Mouse (Mus musculus): ENCODE data around the gene Car15. TPM values are rescaled to one million over a fixed set of nuclear protein-coding genes. Genes with fewer than 3 reads are reported as not detected.

The Car15 gene
- polyA plus RNA-seq, 1 experiment from 2014 or later = 2.8 TPM

GRCm38 (mm10) chr16:17809125-17809524, 29.0 kb downstream of the Car15 start:
- no peak overlapping the region for H3K4me2 ChIP-seq
- peaks cover 42% of the 10 kb centered on the region for H3K4me1 ChIP-seq
- ATAC-seq (ENCODE audit: low FRiP score) = no peak
- 83% methylated on average over 4 of the region's 4 CpGs for WGBS
- no peaks in the 10 kb centered on the region for H3K36me3 ChIP-seq
- H3K4me3 ChIP-seq (replicated peaks) = no peak overlapping the region
- H3K9ac ChIP-seq (replicated peaks) = no peak overlapping the region
- H3K27ac ChIP-seq (replicated peaks) = peak overlapping the region; percentile 43; the same call in 1 of the 2 replicates
- H3K27me3 ChIP-seq (replicated peaks) = peaks cover 45% of the 10 kb centered on the region
- no peaks in the 10 kb centered on the region for H3K9me3 ChIP-seq (replicated peaks)

GRCm38 (mm10) chr16:17807192-17808009, 30.8 kb downstream of the Car15 start:
- peaks cover 59% of the 10 kb centered on the region for H3K4me1 ChIP-seq
- H3K9me3 ChIP-seq (replicated peaks) = no peaks in the 10 kb centered on the region
- H3K4me3 ChIP-seq (replicated peaks) = peak overlapping the region; percentile 65
- peaks cover 46% of the 10 kb centered on the region for H3K27me3 ChIP-seq (replicated peaks)
- peak overlapping the region; percentile 96 for H3K4me2 ChIP-seq
- peak overlapping the region; percentile 87 for H3K9ac ChIP-seq (replicated peaks)
- peak overlapping the region; percentile 92 for H3K27ac ChIP-seq (replicated peaks)
- ATAC-seq (ENCODE audit: low FRiP score) = peak; percentile 86
- WGBS = 2% methylated on average over 73 of the region's 73 CpGs
- no peaks in the 10 kb centered on the region for H3K36me3 ChIP-seq

- Histone ChIP-seq H3K27me3 (replicated peaks) (peaks cover 52% of the 10 kb centered on the region), H3K4me1 (peaks cover 66% of the 10 kb centered on the region), H3K9ac (replicated peaks) (peak overlapping the region; percentile 87), H3K36me3 (no peaks in the 10 kb centered on the region), H3K9me3 (replicated peaks) (no peaks in the 10 kb centered on the region), H3K4me2 (peak overlapping the region; percentile 96), H3K4me3 (replicated peaks) (peak overlapping the region; percentile 65), H3K27ac (replicated peaks) (peak overlapping the region; percentile 92)
- WGBS = 4% methylated on average over 48 of the region's 50 CpGs
- peak; percentile 25; the same call in 1 of the 2 replicates for ATAC-seq (ENCODE audit: low FRiP score)
These were observed 31.5 kb downstream of the Car15 start for GRCm38 (mm10) chr16:17806581-17807191.

- no peak for ATAC-seq (ENCODE audit: low FRiP score)
These were observed 33.2 kb downstream of the Car15 start for GRCm38 (mm10) chr16:17804982-17805381.

GRCm38 (mm10) chr16:17804449-17804912, 33.7 kb downstream of the Car15 start:
- Histone ChIP-seq H3K4me1 (peaks cover 58% of the 10 kb centered on the region), H3K36me3 (no peaks in the 10 kb centered on the region), H3K27ac (replicated peaks) (no peak overlapping the region), H3K27me3 (replicated peaks) (peaks cover 67% of the 10 kb centered on the region), H3K9ac (replicated peaks) (no peak overlapping the region), H3K4me3 (replicated peaks) (peak overlapping the region; percentile 39), H3K9me3 (replicated peaks) (no peaks in the 10 kb centered on the region), H3K4me2 (peak overlapping the region; percentile 70)
- ATAC-seq (ENCODE audit: low FRiP score) = no peak
- WGBS = 1% methylated on average over 33 of the region's 33 CpGs

More at GRCm38 (mm10) chr16:17804982-17805381, 33.2 kb downstream of the Car15 start:
- no peak overlapping the region for H3K27ac ChIP-seq (replicated peaks)
- peak overlapping the region; percentile 70 for H3K4me2 ChIP-seq
- no peaks in the 10 kb centered on the region for H3K9me3 ChIP-seq (replicated peaks)
- H3K4me3 ChIP-seq (replicated peaks) = peak overlapping the region; percentile 39
- H3K9ac ChIP-seq (replicated peaks) = no peak overlapping the region
- peaks cover 62% of the 10 kb centered on the region for H3K27me3 ChIP-seq (replicated peaks)
- H3K36me3 ChIP-seq = no peaks in the 10 kb centered on the region
- WGBS = 12% methylated on average over 7 of the region's 7 CpGs
- H3K4me1 ChIP-seq = peaks cover 63% of the 10 kb centered on the region

GRCm38 (mm10) chr16:17803675-17804448, 34.3 kb downstream of the Car15 start:
- H3K4me1 ChIP-seq = peaks cover 57% of the 10 kb centered on the region
- ATAC-seq (ENCODE audit: low FRiP score) = no peak
- H3K27ac ChIP-seq (replicated peaks) = no peak overlapping the region

GRCm38 (mm10) chr16:17802839-17803674, 35.1 kb downstream of the Car15 start:
- WGBS = 5% methylated on average over 83 of the region's 83 CpGs
- no peak for ATAC-seq (ENCODE audit: low FRiP score)

More at GRCm38 (mm10) chr16:17803675-17804448, 34.3 kb downstream of the Car15 start:
- no peaks in the 10 kb centered on the region for H3K36me3 ChIP-seq
- H3K4me3 ChIP-seq (replicated peaks) = peak overlapping the region; percentile 39
- H3K9ac ChIP-seq (replicated peaks) = no peak overlapping the region; the same call in 1 of the 2 replicates
- peaks cover 73% of the 10 kb centered on the region for H3K27me3 ChIP-seq (replicated peaks)
- no peaks in the 10 kb centered on the region for H3K9me3 ChIP-seq (replicated peaks)
- H3K4me2 ChIP-seq = peak overlapping the region; percentile 70
- WGBS = 9% methylated on average over 33 of the region's 33 CpGs

GRCm38 (mm10) chr16:17802456-17802838, 35.7 kb downstream of the Car15 start:
- H3K4me3 ChIP-seq (replicated peaks) = peak overlapping the region; percentile 39
- H3K4me1 ChIP-seq = peaks cover 62% of the 10 kb centered on the region

More at GRCm38 (mm10) chr16:17802839-17803674, 35.1 kb downstream of the Car15 start:
- no peak overlapping the region for H3K27ac ChIP-seq (replicated peaks)
- H3K36me3 ChIP-seq = no peaks in the 10 kb centered on the region
- peak overlapping the region; percentile 70 for H3K4me2 ChIP-seq
- H3K4me3 ChIP-seq (replicated peaks) = peak overlapping the region; percentile 39
- H3K9ac ChIP-seq (replicated peaks) = peak overlapping the region; percentile 33
- no peaks in the 10 kb centered on the region for H3K9me3 ChIP-seq (replicated peaks)
- H3K27me3 ChIP-seq (replicated peaks) = peaks cover 80% of the 10 kb centered on the region
- peaks cover 62% of the 10 kb centered on the region for H3K4me1 ChIP-seq

GRCm38 (mm10) chr16:17801777-17802455, 36.2 kb downstream of the Car15 start:
- Histone ChIP-seq H3K27me3 (replicated peaks) (peaks cover 89% of the 10 kb centered on the region), H3K27ac (replicated peaks) (no peak overlapping the region), H3K9ac (replicated peaks) (no peak overlapping the region), H3K4me3 (replicated peaks) (peak overlapping the region; percentile 39), H3K9me3 (replicated peaks) (no peaks in the 10 kb centered on the region), H3K4me1 (peaks cover 65% of the 10 kb centered on the region), H3K36me3 (no peaks in the 10 kb centered on the region), H3K4me2 (peak overlapping the region; percentile 70)
- ATAC-seq (ENCODE audit: low FRiP score) = no peak
- WGBS = 6% methylated on average over 7 of the region's 7 CpGs

More at GRCm38 (mm10) chr16:17802456-17802838, 35.7 kb downstream of the Car15 start:
- no peak for ATAC-seq (ENCODE audit: low FRiP score)
- WGBS = 3% methylated on average over 18 of the region's 18 CpGs
- no peaks in the 10 kb centered on the region for H3K9me3 ChIP-seq (replicated peaks)
- H3K9ac ChIP-seq (replicated peaks) = 0 out of 2 replicates have a peak overlapping the region, but pooled peaks have one; percentile 33
- peak overlapping the region; percentile 70 for H3K4me2 ChIP-seq
- H3K36me3 ChIP-seq = no peaks in the 10 kb centered on the region
- H3K27me3 ChIP-seq (replicated peaks) = peaks cover 86% of the 10 kb centered on the region
- H3K27ac ChIP-seq (replicated peaks) = no peak overlapping the region

GRCm38 (mm10) chr16:17799584-17799983, 38.6 kb downstream of the Car15 start:
- H3K4me1 ChIP-seq = peaks cover 55% of the 10 kb centered on the region

More at GRCm38 (mm10) chr16:17799584-17799983, 38.6 kb downstream of the Car15 start:
- Histone ChIP-seq H3K27me3 (replicated peaks) (peaks cover 92% of the 10 kb centered on the region), H3K9me3 (replicated peaks) (no peaks in the 10 kb centered on the region), H3K4me2 (no peak overlapping the region), H3K4me3 (replicated peaks) (no peak overlapping the region), H3K27ac (replicated peaks) (no peak overlapping the region), H3K36me3 (no peaks in the 10 kb centered on the region), H3K9ac (replicated peaks) (no peak overlapping the region)
- ATAC-seq (ENCODE audit: low FRiP score) = no peak
